Mouse (Mus musculus): Measurements from ENCODE around the gene Camk2b.
A peak's percentile ranks its signal among the peaks of the same experiment; 100 is the strongest.
"Not testable (repeated sequence)": the region's sequence is repeated elsewhere in the genome, so short reads cannot be mapped to it uniquely, and the experiment has no call there.

The Camk2b gene

DNA sequence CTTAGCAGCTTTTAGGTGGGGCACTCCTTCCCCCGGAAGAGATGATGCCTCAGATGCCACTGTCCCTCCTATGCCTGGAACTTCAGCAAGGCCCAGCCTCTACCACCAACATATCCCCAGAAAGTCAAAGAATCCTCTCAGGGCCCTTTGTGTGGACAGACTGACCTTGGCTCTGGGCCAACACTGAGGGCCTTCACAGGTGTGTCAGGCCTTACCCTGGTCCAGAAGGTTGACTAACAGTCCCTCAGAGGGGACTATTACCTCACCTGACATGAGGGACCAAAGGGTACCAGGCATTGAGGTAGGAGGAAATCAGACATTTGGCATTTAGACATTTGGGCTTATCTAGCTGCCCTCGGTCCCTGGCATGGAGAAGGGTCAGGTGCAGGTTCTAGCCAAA, 86.1 kb downstream of the Camk2b start:
- no peak for DNase-seq

DNA sequence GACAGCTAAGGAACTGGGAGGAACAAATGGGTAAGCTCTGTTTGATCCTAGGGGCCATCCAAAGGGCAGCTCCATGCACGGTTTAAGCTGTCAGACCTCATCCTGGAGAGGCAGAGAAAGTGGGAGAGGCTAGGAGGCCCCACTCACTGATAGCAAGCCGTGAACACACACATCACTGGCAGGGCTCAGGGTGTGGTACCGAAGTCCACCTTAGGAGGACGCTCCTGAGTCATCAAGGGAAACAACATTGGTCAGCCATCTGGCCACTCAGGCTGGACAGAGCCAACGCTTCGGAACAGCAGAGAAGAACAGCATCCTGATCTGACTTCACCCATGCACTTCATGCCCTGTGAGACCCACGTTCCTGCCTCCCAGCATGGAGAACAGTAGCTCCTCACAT, 87.1 kb downstream of the Camk2b start:
- no peak for DNase-seq

DNA sequence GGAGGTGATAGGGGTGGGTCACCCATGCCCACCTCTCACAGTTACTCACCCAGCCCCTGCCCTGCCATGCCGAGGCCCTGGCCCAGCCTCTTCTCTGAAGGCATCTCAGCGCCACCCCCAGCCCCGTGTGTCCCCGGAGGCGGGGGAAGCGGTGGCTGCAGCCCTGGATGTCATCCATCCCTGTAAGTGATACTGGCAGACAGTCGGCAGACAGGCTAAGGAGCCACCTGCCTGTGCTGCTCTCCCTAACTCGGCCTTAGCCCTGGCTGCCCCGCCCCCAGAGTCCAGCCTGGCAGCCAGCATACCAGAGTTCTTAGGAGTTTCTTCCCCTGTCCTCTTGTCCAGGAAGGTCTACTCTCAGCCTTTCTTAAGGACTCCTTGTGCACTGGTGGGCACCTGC, 90.1 kb downstream of the Camk2b start:
- DNase-seq, result no peak

DNA sequence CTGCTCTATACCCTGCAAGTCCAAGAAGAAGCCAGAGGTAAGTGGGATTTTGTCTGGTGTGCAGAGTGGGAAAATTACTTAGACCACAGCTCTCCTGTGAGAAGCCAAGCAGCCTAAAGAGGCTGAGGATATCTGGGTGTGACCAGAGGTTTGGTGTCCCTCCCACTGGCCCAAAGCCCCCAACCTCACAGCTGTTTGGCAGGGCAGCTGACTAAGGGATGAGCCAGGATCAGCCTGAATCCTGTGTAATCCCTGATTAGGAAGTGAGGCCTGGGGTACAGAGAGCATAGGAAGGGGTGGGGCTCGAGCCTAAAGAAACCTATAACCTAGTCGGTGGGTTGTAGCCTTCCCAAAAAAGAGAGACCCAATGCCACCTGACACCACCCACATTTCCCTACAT, 91.1 kb downstream of the Camk2b start:
- DNase-seq, result no peak

DNA sequence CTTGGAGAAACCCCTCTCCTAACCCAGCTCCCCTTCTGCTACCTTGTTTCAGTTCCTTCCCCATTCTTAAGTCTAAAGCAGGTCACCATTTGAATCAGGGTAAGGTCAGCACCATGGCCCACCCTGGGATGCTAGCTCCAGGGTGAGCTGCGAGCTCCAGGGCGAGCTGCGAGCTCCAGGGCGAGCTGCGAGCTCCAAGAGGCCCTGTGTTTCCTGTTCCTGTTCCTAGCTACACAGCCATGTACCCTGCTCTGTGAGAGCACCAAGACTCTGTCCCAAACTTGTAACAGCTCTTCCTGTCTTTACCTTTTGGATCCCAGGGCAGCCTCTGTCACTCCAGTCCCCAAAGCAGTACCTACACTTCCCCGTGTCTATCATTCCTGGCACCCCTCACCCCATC, 92.1 kb downstream of the Camk2b start:
- DNase-seq, result no peak

DNA sequence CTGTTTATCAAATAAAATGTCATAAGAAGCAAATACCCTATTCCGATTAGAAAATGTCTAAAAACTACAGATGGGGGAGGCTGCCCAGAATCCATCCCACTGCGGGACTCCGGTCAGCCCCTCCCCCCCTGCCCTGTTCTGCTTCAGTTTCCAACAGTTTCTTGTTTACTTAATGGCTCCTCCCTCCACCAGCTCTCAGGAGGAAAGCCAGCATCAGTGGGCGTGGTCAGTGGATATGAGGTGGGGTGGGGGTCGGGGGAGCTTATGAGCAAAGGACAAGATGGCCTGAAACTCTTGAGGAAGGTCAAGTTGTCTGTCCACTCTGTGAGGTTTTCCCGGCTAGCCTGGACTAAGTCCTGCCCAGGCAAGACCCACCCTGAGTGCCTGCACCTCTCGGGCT, 93.0 kb downstream of the Camk2b start:
- DNase-seq, result no peak

DNA sequence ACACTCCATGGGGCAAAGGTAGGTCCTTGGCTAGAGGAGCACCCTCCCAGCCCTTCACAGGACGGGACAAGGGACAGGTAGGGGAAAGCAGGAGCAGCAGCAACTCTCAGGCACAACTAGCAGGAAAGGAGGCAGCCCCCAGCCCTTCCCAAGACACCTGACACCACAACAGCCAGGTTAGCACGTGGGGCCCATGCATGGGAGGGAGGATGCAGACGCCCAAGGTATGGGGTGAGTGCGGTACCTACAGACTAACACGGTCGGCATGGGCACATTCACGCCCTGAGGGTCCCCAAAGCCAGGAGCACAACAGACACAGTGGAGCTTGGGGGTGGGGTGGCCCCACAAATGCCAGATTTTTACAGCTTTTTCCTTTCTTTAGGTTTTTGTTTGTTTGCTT, 95.0 kb downstream of the Camk2b start:
- DNase-seq, result no peak

DNA sequence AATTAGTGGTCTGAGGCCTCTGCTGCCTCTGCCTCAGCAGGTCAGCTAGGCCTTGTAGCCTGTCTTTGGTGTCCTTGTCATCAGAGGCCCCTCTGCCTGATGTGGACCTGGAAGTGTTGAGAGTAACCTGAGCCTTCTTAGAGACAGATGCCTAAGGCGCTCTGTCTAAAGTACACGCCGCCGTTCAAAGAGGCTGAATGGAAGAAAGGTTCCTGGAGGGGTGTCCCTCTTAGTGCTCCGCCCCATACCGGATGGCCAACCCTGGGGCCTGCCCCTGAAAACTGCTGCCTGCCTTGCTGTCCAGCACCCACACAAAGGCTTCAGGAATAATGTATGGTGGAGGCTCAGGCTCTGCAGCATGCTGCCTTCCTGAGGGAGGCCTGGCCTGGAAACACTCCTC, 97.9 kb downstream of the Camk2b start:
- DNase-seq, result no peak

DNA sequence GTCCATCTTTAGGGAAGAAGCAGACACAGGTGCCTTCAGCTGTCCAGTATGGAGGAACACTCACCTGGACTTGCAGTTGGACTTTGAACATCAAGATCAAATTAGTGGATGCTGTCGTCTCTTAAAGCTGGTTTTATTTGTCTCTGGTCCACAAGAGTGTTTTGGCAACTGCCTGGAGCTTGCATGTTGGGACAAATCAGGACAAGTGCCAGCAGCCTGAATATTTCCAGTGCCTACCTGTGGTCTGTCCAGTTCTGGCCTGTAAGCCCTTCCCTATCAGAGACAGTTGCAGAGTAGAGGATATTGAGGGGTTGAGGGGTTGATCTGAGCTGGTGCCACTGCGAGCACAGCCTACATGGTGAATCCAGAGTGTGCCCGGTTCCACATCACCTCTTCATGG, 99.4 kb downstream of the Camk2b start:
- no peak for DNase-seq

DNA sequence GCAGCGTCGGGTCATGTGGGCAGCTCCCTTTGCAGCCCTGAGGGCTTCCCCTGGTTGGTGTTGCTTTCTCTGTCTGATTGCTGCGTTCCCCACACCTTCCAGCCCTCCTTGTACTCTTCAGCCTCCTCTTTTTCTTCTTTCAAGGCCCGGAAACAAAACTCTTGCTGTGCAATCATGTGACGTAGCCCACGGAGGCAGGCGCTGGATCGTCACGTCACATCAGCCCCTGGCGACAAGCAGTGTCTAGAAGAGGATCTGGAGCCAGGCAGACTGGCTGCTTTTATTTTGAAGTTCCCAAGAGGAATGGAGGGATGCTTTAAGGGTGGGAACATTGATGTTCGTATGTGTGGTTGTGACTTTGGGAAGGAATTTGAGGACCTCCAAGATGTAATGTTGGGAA, 100.3 kb downstream of the Camk2b start:
- peak; percentile 42 for DNase-seq

DNA sequence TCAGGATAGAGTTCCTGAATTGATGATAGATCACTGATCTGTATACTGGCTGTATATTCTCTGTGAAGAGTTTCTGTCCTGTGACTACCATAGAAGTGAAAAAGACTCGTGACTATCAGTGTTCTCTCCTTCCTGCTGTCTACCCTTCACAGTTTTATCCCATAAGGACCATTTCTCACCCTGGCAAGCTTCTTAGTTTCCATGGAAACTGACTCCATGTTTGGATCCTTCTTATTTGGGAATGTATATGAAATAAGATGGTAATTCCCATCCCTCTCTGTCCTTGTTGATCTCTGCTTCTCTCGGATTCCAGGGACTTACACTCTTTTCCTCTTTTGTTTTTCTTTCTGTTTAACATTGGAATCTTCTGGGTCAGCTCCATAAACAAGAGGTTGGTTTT, 106.1 kb downstream of the Camk2b start:
- no peak for DNase-seq

DNA sequence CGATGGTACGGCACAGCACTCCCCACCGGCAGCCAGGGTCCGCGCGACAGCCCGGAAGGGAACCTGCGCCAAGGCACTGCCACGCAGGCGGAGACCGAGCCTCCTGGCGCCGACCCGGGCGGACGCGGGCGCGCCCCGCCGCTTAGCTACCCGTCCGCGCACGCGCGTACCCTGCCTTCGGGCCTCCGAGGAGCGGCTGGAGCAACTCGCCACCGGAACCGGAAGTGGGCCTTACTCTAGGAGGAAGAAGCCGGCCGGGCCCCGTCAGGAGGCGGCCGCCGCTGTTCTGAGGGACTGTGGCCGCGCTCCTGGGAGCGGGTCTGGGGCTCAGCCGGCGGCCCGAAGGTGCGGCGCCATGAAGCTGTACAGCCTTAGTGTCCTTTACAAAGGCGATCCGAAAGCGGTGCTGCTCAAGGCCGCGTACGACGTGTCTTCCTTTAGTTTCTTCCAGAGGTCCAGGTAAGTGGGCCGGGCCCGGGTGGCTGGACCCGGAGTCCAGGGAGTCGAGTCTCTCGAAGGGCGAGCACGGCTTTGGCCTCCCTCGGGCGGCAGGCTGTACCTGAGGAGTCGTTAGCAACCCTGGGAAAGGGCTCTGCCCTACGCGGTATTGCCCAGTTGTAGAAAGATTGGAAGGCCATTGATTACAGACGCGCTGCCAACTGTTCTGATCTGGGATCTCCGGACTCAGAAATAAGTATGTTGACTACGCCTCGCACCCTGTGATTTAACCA, 110.5 kb downstream of the Camk2b start, which contains the start of gene Ykt6:
TSS of gene Ykt6 (plus strand) at position 148 of the 731 bp plus-strand sequence.
- peak; percentile 94 for DNase-seq

DNA sequence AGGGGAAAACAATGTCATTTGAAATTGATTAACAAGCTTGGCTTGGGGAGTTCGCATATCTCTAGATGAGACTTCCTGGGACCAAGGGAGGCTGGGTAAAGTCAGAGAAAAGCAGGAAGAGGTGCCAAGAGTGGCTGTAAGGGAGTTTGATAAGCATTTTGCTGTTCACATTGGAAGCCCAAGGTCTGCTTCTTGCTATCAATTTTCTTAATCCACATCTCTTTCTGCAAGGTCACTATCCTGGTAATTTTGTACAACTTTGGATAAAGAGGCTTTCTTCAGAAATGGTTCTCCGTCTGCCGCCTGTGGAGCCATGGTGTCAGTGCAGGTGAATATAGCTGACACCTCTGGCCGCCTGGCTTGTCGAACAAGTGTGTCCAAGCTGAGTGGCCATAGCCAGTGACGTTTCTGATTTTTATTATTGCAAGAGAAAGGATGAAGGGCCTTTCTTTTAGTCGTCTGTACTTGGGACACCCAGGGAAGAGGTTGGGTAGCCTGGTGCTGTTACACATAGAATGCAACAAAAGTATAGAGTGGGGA, 111.1 kb downstream of the Camk2b start:
- DNase-seq, result no peak

DNA sequence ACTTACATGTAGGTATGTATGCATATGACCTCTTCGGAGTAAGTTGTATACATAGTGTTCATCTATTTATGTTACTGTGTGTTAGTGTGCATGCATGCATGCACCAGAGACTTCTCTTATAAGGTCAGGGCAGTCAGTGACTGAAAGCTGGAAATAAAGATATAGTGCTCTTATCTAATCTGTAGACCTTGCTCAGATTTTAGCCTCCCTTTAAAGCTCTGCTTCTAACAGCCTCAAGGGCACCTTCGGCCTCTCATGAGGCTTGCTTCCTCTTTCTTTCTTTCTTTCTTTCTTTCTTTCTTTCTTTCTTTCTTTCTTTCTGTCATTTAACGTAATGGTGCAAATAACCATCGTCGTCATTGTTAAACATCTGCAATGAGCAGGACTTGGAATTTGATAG, 111.7 kb downstream of the Camk2b start:
- DNase-seq, result no peak

DNA sequence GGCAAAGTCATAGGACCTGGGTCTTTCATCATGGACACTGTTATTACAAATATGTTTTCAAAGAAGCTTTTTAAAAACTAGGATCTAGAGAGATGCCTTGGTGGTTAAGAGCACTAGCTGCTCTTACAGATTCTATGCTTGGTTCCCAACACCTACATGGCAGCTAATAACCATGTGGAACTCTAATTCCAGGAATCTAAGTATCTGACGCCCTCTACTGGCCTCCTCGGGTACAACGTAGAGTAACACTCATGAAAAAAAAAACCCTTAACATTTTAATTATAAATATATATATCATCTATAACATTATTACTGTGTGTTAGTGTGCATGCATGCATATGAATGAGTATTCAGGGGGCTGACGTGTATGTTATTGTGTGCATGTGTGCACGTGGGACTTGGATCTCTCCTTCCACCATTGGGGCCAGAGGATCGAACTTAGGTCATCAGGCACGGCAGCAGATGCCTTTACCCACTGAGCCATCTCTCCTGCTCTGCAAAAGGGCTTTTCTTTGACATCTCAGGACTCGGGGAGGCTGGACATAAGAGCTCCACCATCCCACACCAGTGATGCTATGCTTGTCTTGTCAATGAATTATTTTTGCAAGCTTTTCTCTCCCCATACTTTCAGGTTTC, 112.9 kb downstream of the Camk2b start:
- no peak for DNase-seq

DNA sequence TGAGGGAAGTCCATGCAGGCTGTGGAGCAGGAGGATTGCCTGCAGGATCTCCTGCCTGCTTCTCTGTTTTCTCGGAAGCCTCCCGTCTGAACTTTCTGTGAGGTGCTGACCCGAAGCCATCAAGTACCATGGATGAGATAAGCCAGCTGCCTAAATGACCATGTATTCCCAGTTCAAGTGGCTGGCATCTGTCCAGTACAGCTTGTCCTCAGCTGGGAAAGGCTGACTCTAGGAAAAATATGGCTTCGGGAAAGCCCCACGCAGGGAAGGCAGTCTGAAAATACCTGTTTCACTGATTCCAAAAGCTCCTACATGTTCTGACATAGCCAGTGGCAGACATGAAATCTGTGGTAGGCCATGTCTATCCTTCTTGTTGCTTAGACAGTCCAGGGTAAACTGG, 113.7 kb downstream of the Camk2b start:
- no peak for DNase-seq

DNA sequence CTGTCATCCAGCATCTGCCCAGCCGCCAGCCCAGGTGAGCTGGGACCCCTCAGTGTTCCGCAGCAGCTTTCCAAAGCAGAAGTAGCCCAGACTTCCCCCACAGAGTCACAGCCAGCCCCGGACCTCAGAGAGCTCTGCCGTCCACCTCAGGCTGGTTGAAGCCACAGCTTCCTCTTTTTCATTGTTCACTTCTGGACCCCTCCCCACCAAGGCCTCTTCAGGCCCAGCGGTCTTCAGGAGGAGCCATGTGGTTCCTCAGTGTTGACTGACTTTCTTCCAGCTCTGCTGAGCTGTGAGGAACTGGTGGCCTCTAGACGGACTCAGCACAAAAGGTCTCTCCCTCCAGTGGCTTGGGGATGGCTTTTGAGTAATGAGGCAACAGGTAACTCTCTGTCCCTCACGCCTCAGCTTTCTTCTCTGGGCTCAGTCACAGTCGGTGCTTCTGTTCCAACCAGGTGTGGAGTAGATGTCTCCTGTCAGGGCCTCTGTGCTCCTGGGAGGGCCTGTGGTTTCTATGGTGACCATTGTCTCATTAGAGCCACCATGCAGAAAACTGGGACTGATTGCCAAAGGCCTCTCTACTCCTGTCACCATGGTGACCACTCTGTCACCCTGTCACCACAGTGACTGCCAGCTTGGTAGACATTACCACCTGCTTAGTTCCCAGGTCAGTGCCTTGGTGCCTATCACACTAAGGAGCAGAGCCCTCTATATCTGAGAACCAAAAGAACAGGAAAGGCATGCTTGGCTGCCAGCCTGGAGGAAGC, 116.4 kb downstream of the Camk2b start, which contains the start of gene Gck:
TSS of gene Gck (minus strand) at position 496 of the 767 bp plus-strand sequence.
- DNase-seq, result no peak

DNA sequence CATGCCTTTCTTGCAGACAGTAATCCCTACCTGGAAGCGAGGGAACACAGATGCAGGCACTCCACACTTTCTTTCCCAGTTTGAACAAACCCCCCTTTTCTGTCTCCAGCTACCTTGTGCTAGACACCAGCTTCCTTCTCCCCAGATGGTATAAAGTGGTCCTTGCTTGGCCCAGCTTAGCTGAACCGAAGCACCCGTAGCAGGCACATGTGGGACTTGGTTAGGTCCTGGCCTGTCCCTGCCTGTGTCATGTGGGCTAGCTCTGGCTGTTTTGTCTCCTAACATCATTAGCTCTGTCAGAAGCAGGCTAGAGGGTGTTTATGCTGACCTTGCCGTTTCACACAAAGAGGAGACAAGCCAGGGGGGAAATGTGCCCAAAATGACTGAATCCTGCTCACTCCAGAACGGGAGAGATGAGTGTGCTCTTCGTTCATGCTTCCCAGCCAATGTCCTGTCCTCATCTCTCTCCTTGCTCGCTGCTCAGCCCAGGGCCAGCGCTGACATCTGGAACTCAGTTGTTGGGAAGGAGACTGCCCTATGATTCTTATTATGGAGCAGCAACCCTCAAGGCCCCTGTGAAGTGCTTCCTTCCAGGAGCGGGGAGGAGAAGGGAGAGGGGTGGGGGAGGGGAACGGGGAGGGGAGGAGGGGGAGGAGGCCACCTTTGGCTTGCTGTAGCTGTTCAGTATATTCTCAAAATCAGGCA, 117.5 kb downstream of the Camk2b start:
- no peak for DNase-seq

DNA sequence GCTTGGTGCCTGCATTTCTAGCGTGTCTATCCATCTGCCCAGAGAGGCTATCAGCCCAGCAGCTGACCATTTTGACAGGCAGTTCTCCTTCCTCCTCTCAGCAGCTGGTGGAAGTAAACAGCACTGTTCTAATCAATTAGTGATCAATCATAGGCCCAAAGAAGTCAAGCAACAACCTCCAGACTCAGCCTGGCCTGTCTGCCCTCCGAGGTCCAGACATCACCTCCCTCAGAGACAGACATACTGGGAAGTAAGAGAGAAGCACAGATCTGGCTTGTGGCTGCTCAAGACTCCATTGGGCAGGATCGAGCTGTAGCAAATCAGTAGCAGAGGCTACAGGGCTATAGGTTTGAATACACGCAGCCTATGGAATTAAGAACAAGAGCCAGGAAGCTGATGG, 118.4 kb downstream of the Camk2b start:
- no peak for DNase-seq

DNA sequence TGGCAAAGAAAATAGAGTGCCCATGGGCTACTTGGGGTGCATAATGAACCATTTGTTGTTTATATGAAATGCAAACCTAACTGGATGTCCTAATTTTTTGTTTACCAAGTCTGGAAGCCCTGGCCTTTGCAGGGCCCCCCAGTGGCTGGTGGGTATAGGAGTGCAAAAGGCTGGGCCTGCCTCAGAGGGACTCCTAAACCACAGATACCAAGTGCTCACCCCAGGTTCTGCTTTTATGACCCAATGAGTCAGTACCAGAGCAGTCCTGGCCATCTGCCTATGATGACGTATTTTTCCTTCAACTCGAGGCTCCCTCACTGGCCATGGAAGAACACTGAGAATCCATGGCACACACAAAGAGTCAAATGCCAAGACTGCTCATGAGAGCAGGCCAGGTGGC, 121.1 kb downstream of the Camk2b start:
- DNase-seq, result no peak

DNA sequence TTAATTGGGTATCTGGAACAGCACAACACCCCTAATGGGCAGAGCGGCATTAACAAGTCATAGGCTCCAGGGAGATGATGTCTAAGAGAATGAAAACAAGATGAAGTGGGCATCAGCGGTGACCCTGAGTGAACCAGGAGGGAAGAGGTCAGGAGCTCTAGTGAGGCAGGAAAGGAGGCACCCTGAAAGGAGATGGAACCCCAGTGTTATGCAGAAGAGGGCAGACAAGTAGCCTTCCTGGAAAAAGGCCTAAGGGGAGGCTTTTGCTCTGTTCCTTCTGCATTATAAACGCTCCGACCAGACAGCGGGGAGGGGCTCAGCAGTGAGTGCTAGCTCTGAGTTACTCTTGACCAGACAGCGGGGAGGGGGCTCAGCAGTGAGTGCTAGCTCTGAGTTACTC, 123.2 kb downstream of the Camk2b start:
- no peak for DNase-seq

DNA sequence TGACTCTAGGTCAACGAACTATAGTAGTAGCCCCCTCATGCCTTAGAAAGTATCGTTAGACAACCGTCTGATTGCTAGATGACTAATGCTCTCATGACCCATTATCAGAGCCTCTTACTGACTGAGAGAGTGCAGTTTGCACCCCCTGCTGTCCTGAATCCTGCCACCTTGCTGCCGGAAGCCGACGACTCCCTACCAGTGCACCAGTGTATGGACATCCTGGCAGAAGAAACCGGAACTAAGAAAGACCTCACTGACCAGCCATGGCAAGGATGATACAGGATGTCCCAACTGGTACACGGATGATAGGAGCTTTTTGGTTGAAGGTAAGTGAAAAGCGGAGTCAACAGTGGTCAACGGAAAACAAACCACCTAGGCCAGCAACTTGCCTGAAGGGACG, 131.6 kb downstream of the Camk2b start:
- DNase-seq, result not testable (repeated sequence)

DNA sequence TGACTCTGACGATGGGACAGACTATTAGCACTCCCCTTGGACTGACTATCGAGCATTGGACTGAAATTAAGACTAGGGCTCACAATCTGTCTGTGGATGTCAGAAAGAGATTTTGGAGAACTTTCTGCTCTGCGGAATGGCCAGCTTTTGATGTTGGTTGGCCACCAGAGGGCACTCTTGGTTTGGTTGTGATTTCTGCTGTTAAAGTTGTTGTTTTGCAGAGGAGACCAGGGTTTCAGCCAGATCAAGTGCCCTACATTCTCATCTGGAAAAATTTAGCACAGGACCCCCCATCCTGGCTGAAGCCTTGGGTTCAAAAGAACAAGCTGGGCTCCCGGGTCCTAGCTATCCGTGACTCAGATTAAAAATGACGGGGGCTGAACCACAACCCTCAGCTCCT, 134.2 kb downstream of the Camk2b start:
- not testable (repeated sequence) for DNase-seq

All from right cerebral cortex, postnatal 14 days (tissue).